Mouse (Mus musculus) C2C12 (cell line): ENCODE data around the gene Kif26b.

ENCODE experiments used
- CEBPB ChIP-seq: IDR thresholded peaks from one replicate; pipeline ENCODE4 v1.6.1; 2011; ENCODE audit warnings: low read depth, mild to moderate bottlenecking, control low read depth, moderate library complexity
- CTCF ChIP-seq: IDR thresholded peaks from one replicate; pipeline ENCODE4 v1.5.1; 2011; ENCODE audit not compliant: control insufficient read depth, insufficient read depth, insufficient read length
- FOSL1 ChIP-seq: IDR thresholded peaks from one replicate; pipeline ENCODE4 v1.8.0; 2011; ENCODE audit warnings: mild to moderate bottlenecking, low read length; ENCODE audit not compliant: poor library complexity, insufficient read depth, severe bottlenecking
- MYOD1 ChIP-seq: IDR thresholded peaks from one replicate; pipeline ENCODE4 v1.6.1; 2011; ENCODE audit warnings: low read depth; ENCODE audit not compliant: control insufficient read depth, insufficient read length

DNA sequence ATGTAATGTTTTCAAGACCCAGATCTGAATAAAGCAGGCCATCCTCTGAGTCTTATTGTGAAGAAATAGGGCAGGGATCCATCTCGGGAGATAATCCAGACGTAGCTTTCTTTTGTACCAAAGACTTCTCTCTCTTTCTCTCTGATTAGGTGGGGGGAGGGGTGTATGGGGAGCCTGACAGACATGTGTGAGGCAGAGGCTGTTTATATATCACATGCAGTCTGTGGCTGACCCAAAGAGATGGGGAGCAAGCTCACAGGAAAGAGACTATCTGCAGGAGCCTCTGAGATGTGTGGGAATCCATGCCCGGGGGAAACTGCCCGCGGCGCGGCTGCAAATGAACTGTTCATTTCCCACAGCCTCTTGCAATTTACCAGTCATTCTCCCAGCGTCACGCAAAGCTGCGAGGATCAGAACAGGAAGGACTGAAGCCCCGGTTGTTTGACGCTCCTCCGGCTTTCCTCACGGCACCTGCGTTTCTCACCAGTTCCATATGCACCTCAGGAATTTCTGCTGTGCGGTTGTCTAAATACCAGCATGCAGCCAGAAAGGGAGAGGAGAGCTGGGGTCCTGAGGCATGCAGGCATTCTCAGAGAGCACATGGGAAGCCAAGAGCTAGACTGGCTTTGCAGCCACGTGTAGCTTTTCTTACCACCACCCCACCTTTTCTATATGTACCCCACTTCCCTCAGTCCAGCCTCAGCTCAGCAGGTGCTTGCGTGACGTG lies 105.6 kb downstream of the Kif26b start:
- TF ChIP-seq CTCF: no peak
- TF ChIP-seq CEBPB: no peak
- no peak for TF ChIP-seq MYOD1
- no peak for TF ChIP-seq FOSL1
